Mouse (Mus musculus): Measurements from ENCODE around the gene Tas2r135.

The Tas2r135 gene

DNA sequence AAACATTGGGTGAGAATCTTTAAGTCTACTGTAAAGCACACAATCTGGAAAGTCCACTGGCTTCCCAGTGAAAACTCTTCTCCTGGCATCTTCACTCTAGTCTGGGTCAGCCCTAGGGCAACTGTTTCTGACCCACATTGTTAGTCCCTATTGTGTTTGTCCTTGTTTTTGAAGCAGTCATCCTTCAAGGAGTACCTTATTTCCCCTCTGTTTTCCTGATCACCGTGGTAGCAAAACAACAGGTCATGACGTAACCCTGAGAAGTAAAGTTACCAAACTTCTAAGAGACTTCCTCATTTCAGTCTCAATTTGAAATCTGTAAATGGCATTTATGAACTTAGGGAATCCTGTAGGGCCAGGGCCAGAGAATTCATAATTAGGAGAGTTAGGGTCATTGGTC lies 16.2 kb downstream of the Tas2r135 start:
- in situ Hi-C loops (cut with MboI, MseI): no loop called here

DNA sequence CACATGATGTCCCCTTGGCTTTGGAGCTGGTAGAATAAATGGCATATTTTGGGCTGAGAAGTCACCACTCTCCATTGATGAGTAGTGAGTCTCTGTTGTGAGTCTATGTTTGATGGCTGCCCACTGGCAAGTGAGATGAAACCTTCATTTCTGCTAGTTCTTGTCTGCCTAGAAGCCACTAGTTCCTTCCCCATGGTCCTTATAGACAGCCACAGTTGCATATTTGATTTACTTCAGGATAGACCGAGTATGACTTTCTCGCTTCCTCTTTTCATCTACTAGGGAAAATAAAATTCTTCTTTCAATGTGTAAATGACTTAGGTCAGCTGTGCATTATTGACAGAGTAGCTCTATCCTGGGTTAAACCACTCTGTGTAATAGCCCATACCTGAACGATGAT lies 19.2 kb downstream of the Tas2r135 start:
- in situ Hi-C loops (cut with MboI, MseI): no loop called here

DNA sequence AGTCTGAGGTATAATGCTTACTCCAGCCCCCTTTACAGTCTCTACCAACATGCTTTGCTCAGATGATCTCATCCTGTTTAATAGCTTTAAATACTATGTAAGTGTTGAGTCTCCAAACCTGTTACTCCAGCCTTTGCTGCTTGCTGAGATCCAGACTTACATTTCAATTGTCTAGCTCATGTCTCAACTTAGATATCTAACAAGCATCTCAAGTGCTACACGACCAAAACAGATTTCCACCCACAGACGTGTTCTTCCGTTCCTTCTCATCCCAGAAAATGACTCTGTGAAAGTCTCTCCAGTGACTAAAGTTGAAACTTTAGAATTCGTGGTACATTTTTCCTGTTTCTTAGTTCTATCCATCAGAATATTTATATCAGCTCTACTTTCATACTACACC lies 21.1 kb downstream of the Tas2r135 start:
- in situ Hi-C loops (cut with MboI, MseI): no loop called here

DNA sequence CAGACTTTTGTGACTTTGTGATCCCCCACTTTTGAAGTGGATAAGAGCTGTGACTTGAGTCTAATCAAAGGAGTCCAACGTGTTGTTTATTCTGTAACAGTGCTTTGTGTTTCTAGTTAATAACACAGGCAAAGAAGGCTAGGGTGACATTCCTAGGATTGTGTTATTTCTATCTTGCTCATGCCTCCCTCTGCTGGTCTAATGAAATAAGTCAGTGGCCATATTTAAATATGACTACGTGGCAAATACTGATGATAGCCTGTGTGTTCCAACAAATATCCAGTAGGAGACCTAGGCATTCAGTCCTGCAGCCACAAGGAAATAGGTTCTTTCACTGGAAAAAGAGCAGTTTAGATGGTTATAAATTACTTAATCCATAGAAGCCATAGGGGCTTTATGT lies 28.3 kb downstream of the Tas2r135 start:
- in situ Hi-C loops (cut with MboI, MseI): no loop called here

DNA sequence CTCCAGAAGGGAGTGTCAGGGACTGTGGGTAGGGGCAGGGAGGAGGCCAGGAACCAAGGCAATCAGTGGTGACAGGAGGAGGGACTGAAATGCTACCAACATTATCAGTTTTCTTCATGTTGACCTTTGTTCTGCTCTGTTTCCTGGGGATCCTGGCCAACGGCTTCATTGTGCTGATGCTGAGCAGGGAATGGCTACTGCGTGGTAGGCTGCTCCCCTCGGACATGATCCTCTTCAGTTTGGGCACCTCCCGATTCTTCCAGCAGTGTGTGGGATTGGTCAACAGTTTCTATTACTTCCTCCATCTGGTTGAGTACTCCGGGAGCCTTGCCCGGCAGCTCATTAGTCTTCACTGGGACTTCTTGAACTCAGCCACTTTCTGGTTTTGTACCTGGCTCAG lies 29.2 kb downstream of the Tas2r135 start, which contains the start of gene Tas2r126:
Tas2r126 (plus strand) TSS at position 90 of the 400 bp plus-strand sequence.
- in situ Hi-C loops (cut with MboI, MseI): no loop called here

DNA sequence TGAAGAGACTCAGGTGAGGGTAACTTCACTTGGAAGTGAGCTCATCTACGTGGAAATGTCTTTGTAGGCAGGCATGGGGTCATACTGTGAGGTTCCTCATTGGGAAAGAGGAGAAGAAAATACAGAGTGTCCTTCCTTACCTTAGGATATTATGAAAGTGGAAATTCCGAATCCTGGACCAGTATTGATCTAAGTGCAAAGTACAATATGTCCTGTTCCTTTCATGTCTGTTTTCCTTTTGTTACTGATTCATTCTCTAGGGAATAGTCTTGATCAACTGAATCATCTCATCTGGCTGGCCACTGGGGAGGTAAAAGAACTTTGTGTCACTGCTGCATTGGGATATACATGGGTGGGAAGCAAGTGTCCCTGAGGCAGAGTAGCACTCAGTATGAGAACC lies 30.3 kb downstream of the Tas2r135 start:
- in situ Hi-C loops (cut with MboI, MseI): no loop called here

DNA sequence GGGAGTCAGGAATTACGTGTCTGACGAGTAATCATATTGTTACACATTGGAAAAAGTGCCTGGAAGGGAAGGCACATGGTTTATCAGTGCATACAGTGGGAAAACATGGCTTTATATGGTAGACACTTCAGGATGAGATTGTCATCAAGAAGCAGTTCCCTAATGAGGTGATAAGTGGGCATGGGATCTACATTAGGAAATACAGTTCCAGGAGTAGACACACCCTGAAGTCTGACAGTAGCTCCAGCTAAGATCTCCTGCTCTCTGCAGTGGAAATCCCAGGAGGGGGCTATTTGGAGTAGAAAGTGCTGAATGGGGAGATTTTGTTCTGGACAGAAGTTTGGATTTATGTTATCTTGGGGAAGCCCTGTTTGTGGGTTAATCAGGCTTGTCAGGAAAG lies 36.2 kb downstream of the Tas2r135 start:
- in situ Hi-C loops (cut with MboI, MseI): no loop called here

DNA sequence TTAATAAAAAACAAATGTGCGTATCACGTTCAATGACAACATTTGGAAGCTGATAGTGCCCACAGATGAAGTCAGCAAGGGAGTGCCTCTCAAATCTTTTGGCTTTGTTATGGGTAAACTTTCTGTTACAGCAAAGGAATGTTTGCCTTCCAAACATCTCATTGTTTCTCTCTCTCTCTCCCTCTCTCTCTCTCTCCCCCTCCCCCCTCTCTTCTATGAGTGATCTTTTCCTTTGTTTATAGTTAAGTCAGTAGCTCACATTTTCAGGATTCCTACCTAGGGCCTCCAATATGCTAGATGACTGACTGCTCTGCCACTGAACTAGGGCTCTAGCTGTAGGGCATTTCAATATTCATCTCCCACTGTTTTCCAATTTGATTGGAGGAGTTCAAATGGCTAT lies 39.3 kb downstream of the Tas2r135 start:
- in situ Hi-C loops (cut with MboI, MseI): no loop called here

DNA sequence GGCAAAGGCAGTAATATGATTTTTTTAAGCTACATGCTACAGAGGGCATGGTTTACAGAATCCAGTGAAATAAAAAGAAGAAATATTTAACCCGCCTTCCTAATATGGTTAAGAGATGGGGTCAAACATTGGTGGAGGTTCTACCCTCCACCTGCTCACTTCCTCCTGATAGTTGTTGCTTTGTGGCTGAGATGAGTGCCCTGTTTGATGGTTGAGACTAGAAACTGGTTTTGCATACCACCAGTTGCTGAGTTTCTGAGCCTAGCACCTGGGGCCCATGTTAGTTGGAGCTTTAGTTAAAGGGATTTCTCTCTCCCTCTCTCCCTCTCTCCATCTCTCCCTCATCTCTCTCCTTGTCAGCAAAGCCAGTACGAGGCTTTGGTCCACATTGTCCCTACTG lies 42.1 kb downstream of the Tas2r135 start:
- in situ Hi-C loops (cut with MboI, MseI): no loop called here
